Mouse (Mus musculus) lung, adult 2 months (tissue): ENCODE data around the gene Nt5dc3.

Experiments
- CTCF ChIP-seq: fragments of 200-500 bp; IDR thresholded peaks from 2 replicates; pipeline ENCODE4 v1.5.1; 2011; ENCODE audit warnings: mild to moderate bottlenecking, low read length, control low read depth; ENCODE audit not compliant: insufficient read depth
- POLR2A ChIP-seq: fragments of 200-500 bp; IDR thresholded peaks from 2 replicates; pipeline ENCODE4 v1.6.1; 2011; ENCODE audit warnings: low read depth, mild to moderate bottlenecking, control low read depth, low read length, borderline replicate concordance; ENCODE audit errors: extremely low read depth

DNA sequence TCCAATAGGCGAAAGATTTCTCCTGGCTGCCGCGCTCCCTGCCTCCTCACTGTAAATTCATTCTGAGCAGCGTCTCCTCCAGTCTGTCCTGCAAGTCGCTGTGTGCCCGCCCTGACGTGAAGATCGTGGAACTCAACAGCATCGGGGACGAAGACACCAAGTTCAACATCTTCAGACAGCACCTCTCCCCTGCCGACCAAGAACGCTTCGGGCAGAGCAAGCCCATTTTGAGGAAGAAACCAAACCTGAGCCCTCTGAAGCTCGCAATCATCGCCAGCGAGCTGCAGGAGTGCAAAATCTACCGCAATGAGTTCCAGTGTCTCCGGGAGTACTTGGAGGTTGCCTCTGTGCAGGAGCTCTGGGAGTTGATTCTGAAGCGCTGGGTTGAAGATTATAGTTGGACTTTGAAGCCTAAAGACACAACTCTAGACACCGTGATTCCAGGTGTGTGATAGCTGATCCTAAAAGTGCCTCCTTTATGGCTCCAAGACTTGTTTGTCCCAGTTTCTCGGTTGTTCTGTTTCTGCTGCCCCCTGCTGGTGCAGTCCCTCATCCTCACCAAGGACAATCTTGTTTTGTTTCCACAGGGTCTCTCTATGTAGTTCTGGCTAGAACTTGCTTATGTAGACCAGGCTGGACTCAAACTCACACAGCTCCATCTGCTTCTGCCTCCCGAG lies 47.8 kb upstream of the Nt5dc3 start:
- TF ChIP-seq CTCF (peak; percentile 68), POLR2A (no peak)
